Mouse (Mus musculus): ENCODE results near the gene Dpf3.

- TF ChIP-seq CEBPB (IDR thresholded peaks at IDR 0.05; ENCODE audit: insufficient read depth, poor library complexity, severe bottlenecking) (no peak), MYOD1 (IDR thresholded peaks at IDR 0.05; ENCODE audit: control insufficient read depth in 1 of 3, insufficient read length in 2 of 3, low read depth in 2 of 3) (no peak), POLR2A (IDR thresholded peaks at IDR 0.05; ENCODE audit: insufficient read length, low read depth) (no peak)
Observed at GRCm38 (mm10) chr12:83525822-83526544, 38.5 kb upstream of the Dpf3 start.
